Mouse (Mus musculus): ENCODE measurements around the gene Asb13. TPM values are rescaled to one million over a fixed set of nuclear protein-coding genes. Genes with fewer than 3 reads are reported as not detected.

Gene Asb13
- polyA plus RNA-seq, 1 experiment from 2014 or later = 15.7 TPM

Other genes starting within 250 kb of the Asb13 start
- 431 and 471 TPM in 2 replicates for gene Gdi2, start 96.0 kb upstream of the Asb13 start, polyA plus RNA-seq (2016; fragmentation: Nextera tagmentation; extraction: Ambion mirVana)
- gene Fam208b, start 22.9 kb upstream of the Asb13 start, polyA plus RNA-seq (2016; fragmentation: Nextera tagmentation; extraction: Ambion mirVana) = 20.9 and 24.4 TPM in 2 replicates
- gene Calml3, start 170.3 kb downstream of the Asb13 start, polyA plus RNA-seq (2016; fragmentation: Nextera tagmentation; extraction: Ambion mirVana) = not detected in 2 replicates
- gene Calm4, start 203.7 kb downstream of the Asb13 start, polyA plus RNA-seq (2016; fragmentation: Nextera tagmentation; extraction: Ambion mirVana) = not detected in 2 replicates
- gene Calm5, start 220.1 kb downstream of the Asb13 start, polyA plus RNA-seq (2016; fragmentation: Nextera tagmentation; extraction: Ambion mirVana) = not detected in 2 replicates